Mouse (Mus musculus): ENCODE results near the gene Rab26.

Rab26 gene

GRCm38 (mm10) chr17:24478663-24479380 is 55.2 kb downstream of the Rab26 start, which contains the start of gene Mlst8:
Gene Mlst8, minus strand, starts transcription at chr17:24479078.
- in situ Hi-C loops (cut with MseI, MboI): no loop called here

GRCm38 (mm10) chr17:24477985-24478600 is 55.9 kb downstream of the Rab26 start:
- in situ Hi-C loops (cut with MseI, MboI): no loop called here
